Mouse (Mus musculus): Measurements from ENCODE around the gene Setd7. TPM values are rescaled to one million over a fixed set of nuclear protein-coding genes. Genes with fewer than 3 reads are reported as not detected.
A peak's percentile ranks its signal among the peaks of the same experiment; 100 is the strongest.

Setd7 gene
- total RNA-seq, 2 experiments from 2014 or later, result 55.4 to 64.8 TPM

- intact Hi-C loops (cut with DNase I), result no loop called here
- DNase-seq (ENCODE audit: low spot score), result no peak
These were observed 35.4 kb downstream of the Setd7 start for GRCm38 (mm10) chr3:51525186-51525785.

GRCm38 (mm10) chr3:51521262-51521661, 39.4 kb downstream of the Setd7 start:
- intact Hi-C loops (cut with DNase I), result no loop called here
- DNase-seq (ENCODE audit: low spot score), result no peak

GRCm38 (mm10) chr3:51518763-51519121, 41.9 kb downstream of the Setd7 start:
- no peak for DNase-seq (ENCODE audit: low spot score)
- intact Hi-C loops (cut with DNase I), result no loop called here

- DNase-seq (ENCODE audit: low spot score), result no peak
- intact Hi-C loops (cut with DNase I), result no loop called here
These were observed 42.6 kb downstream of the Setd7 start for GRCm38 (mm10) chr3:51517878-51518762.

- intact Hi-C loops (cut with DNase I), result no loop called here
- no peak for DNase-seq (ENCODE audit: low spot score)
These were observed 43.2 kb downstream of the Setd7 start for GRCm38 (mm10) chr3:51517467-51517866.

GRCm38 (mm10) chr3:51511983-51512382, 48.7 kb downstream of the Setd7 start:
- intact Hi-C loops (cut with DNase I), result loop anchor here (1.0 to 5.0 kb wide), 3 partner anchors 71 to 730 kb away; no protein-coding TSS in a partner anchor
- DNase-seq (ENCODE audit: low spot score), result no peak

GRCm38 (mm10) chr3:51510903-51511302, 49.8 kb downstream of the Setd7 start:
- DNase-seq (ENCODE audit: low spot score), result peak; percentile 36
- intact Hi-C loops (cut with DNase I), result loop anchor here (1.0 to 5.0 kb wide), 3 partner anchors 72 to 731 kb away; no protein-coding TSS in a partner anchor

GRCm38 (mm10) chr3:51505465-51505864, 55.2 kb downstream of the Setd7 start:
- DNase-seq (ENCODE audit: low spot score), result no peak
- intact Hi-C loops (cut with DNase I), result no loop called here

GRCm38 (mm10) chr3:51504385-51504952, 56.2 kb downstream of the Setd7 start:
- no peak for DNase-seq (ENCODE audit: low spot score)
- intact Hi-C loops (cut with DNase I), result no loop called here

- DNase-seq (ENCODE audit: low spot score), result no peak
- intact Hi-C loops (cut with DNase I), result no loop called here
These were observed 60.8 kb downstream of the Setd7 start for GRCm38 (mm10) chr3:51499876-51500275.

- DNase-seq (ENCODE audit: low spot score), result no peak
- intact Hi-C loops (cut with DNase I), result no loop called here
These were observed 62.0 kb downstream of the Setd7 start for GRCm38 (mm10) chr3:51498659-51499058.

- DNase-seq (ENCODE audit: low spot score), result no peak
- intact Hi-C loops (cut with DNase I), result no loop called here
These were observed 62.7 kb downstream of the Setd7 start for GRCm38 (mm10) chr3:51497978-51498377.

- no peak for DNase-seq (ENCODE audit: low spot score)
- intact Hi-C loops (cut with DNase I), result no loop called here
These were observed 65.0 kb downstream of the Setd7 start for GRCm38 (mm10) chr3:51495646-51496045.

GRCm38 (mm10) chr3:51494466-51494865, 66.2 kb downstream of the Setd7 start:
- intact Hi-C loops (cut with DNase I), result no loop called here
- no peak for DNase-seq (ENCODE audit: low spot score)

- intact Hi-C loops (cut with DNase I), result no loop called here
- DNase-seq (ENCODE audit: low spot score), result no peak
These were observed 67.3 kb downstream of the Setd7 start for GRCm38 (mm10) chr3:51493272-51493838.

GRCm38 (mm10) chr3:51490088-51490753, 70.5 kb downstream of the Setd7 start:
- intact Hi-C loops (cut with DNase I), result no loop called here
- DNase-seq (ENCODE audit: low spot score), result no peak

- DNase-seq (ENCODE audit: low spot score), result no peak
- intact Hi-C loops (cut with DNase I), result no loop called here
These were observed 74.0 kb downstream of the Setd7 start for GRCm38 (mm10) chr3:51486491-51487195.

GRCm38 (mm10) chr3:51485347-51485746, 75.3 kb downstream of the Setd7 start:
- no peak for DNase-seq (ENCODE audit: low spot score)
- intact Hi-C loops (cut with DNase I), result no loop called here

- intact Hi-C loops (cut with DNase I), result loop anchor here (5.0 kb wide), 1 partner anchor 1978 kb away; the partner anchor contains the start of genes Nhlrc3 and Proser1
- DNase-seq (ENCODE audit: low spot score), result no peak
These were observed 76.3 kb downstream of the Setd7 start for GRCm38 (mm10) chr3:51484370-51484769.
